Mouse (Mus musculus) E14TG2a.4 (cell line): ENCODE measurements around the gene Tada3.

Experiments
- CTCF ChIP-seq: conservative IDR thresholded peaks from 2 replicates; pipeline ENCODE4 v1.5.1; 2014; ENCODE audit warnings: low read length
- NANOG ChIP-seq: IDR thresholded peaks from 2 replicates; pipeline ENCODE4 v1.6.1; 2014; ENCODE audit warnings: borderline replicate concordance, low read length, mixed read lengths
- POU5F1 ChIP-seq: IDR thresholded peaks from 2 replicates; pipeline ENCODE4 v1.6.1; 2014; ENCODE audit warnings: low read length, borderline replicate concordance

DNA sequence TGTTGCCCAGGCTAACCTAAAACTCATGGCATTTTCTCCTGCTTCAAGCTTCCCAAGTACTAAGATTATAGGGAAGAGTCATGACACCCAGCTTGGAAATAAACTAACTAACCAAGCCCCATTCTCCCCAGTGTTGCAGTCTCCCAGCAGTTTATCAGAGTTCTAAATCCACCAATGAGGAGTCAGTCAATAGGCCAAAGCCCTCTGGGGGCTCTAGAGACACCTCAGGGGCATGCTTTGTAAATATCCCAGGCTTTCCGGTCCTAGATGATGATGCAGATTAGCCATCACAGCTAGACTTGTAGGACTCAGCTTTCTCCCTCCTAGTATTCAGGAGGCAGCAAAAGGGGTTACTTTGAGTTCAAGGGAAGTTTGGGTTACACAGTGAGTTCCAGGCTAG, 32.3 kb upstream of the Tada3 start:
- TF ChIP-seq CTCF (no peak), NANOG (no peak), POU5F1 (no peak)
